Mouse (Mus musculus) stomach, postnatal 0 days (tissue): ENCODE measurements around the gene Atl2.

Experiments used
- CTCF ChIP-seq: IDR thresholded peaks from 2 replicates; pipeline ENCODE4 v1.5.1; 2016; ENCODE audit warnings: antibody characterized with exemption, low read depth, mild to moderate bottlenecking, moderate library complexity
- EP300 ChIP-seq: optimal IDR thresholded peaks from 2 replicates; pipeline ENCODE3; 2016; ENCODE audit warnings: antibody characterized with exemption

DNA sequence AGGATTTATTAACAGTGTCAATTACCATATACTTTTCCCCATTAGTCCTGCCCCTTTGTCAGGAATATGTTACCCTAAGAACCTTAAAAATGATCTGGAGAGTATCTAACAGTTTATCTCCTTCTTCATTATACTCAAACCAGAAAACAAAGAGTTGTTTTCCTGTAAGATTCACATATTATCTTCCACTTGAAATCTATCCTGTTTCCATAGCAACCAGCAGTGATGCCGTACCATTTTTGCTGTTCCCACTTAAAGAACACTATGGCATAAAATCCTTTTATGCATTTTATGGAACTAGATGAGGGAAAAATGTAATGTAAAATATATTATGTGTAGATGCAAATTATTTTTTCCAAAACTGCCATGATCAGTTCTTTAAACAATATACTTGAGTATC lies 8.0 kb downstream of the Atl2 start:
- TF ChIP-seq CTCF, result no peak
- no peak for TF ChIP-seq EP300
